Mouse (Mus musculus) embryonic facial prominence, embryonic 14.5 days (tissue): ENCODE results near the gene 4930507D05Rik. TPM values are rescaled to one million over a fixed set of nuclear protein-coding genes. Genes with fewer than 3 reads are reported as not detected.

ENCODE experiments used
- ATAC-seq: fragments of 200-750 bp; cut with Nextera tagmentation; 2 replicates; pipeline ENCODE4 v1.8.0; 2017; ENCODE audit warnings: low read depth, moderate number of reproducible peaks, moderate TSS enrichment
- DNase-seq: peaks from one replicate; pipeline ENCODE4 v3.0.0-alpha.2; 2015; ENCODE audit warnings: low spot score
- H3K27ac ChIP-seq: fragments of 300-500 bp; sonication (generic); replicated peaks from 2 replicates; pipeline ENCODE4 v1.5.1; 2014; ENCODE audit warnings: low read depth, mild to moderate bottlenecking, low read length, moderate library complexity
- H3K27me3 ChIP-seq: fragments of 300-500 bp; sonication (generic); replicated peaks from 2 replicates; pipeline ENCODE4 v1.6.1; 2014; ENCODE audit warnings: low read length; ENCODE audit not compliant: control insufficient read depth, insufficient read depth
- H3K36me3 ChIP-seq: fragments of 300-500 bp; sonication (generic); 2 replicates; pipeline ENCODE4 v1.6.1; 2014; ENCODE audit warnings: low read length, mixed read lengths; ENCODE audit not compliant: control insufficient read depth, insufficient read depth
- H3K4me1 ChIP-seq: fragments of 300-500 bp; sonication (generic); 2 replicates; pipeline ENCODE4 v1.6.1; 2014; ENCODE audit warnings: antibody characterized with exemption, low read length; ENCODE audit not compliant: control insufficient read depth, insufficient read depth
- H3K4me2 ChIP-seq: fragments of 300-500 bp; sonication (generic); 2 replicates; pipeline ENCODE4 v1.6.1; 2014; ENCODE audit warnings: low read depth, mild to moderate bottlenecking, low read length, moderate library complexity, mixed read lengths
- H3K4me3 ChIP-seq: fragments of 300-500 bp; sonication (generic); 2 replicates; pipeline ENCODE4 v1.5.1; 2014; ENCODE audit warnings: low read depth, mild to moderate bottlenecking, low read length
- H3K9ac ChIP-seq: fragments of 300-500 bp; sonication (generic); 2 replicates; pipeline ENCODE4 v1.6.1; 2014; ENCODE audit warnings: low read depth, mild to moderate bottlenecking, low read length, moderate library complexity, mixed read lengths
- H3K9me3 ChIP-seq: fragments of 300-500 bp; sonication (generic); 2 replicates; pipeline ENCODE4 v1.6.1; 2016; ENCODE audit warnings: low read length; ENCODE audit not compliant: control insufficient read depth
- WGBS: fragments of 180-500 bp; shearing (Covaris S2); extraction: QIAGEN DNeasy Blood & Tissue Kit; methylation state at CpG from one replicate; pipeline ENCODE4 v1.1.7; 2014; 5-methylcytosine and 5-hydroxymethylcytosine counted together
- polyA plus RNA-seq: library from polyadenylated mRNA; unstranded; fragments of >200 nt; fragmentation: Nextera tagmentation; extraction: Ambion mirVana; gene quantifications from 2 replicates; pipeline ENCODE4 v1.2.1, GENCODE M21; 2014

The 4930507D05Rik gene
- 0.60 and 0.88 TPM in 2 replicates for polyA plus RNA-seq

- H3K27ac ChIP-seq: peak within 1 kb of the TSS; percentile 92
- H3K4me3 ChIP-seq: peak within 1 kb of the TSS; percentile 83
- H3K9ac ChIP-seq: peak within 1 kb of the TSS; percentile 95
- H3K9me3 ChIP-seq: no peaks in the 10 kb centered on the region
- H3K27me3 ChIP-seq: no peaks in the 10 kb centered on the region
- H3K4me2 ChIP-seq: peak within 1 kb of the TSS; percentile 57
- H3K4me1 ChIP-seq: peaks cover 8% of the 10 kb centered on the region
- H3K36me3 ChIP-seq: peaks cover 35% of the 10 kb centered on the region
- under 1% methylated on average over 58 of the region's 73 CpGs for WGBS
- DNase-seq: peak; percentile 96
- peak; percentile 93 for ATAC-seq
Observed at GRCm38 (mm10) chr10:62449364-62450279, at the start of gene 4930507D05Rik, which contains the start of gene Supv3l1. Gene 4930507D05Rik, plus strand, starts transcription at chr10:62449489. Gene Supv3l1, minus strand, starts transcription at chr10:62449738.

- WGBS: 74% methylated on average over 19 of the region's 19 CpGs
- Histone ChIP-seq H3K27ac (no peak overlapping the region), H3K36me3 (no peaks in the 10 kb centered on the region), H3K4me2 (no peak overlapping the region), H3K27me3 (no peaks in the 10 kb centered on the region; the same call in 1 of the 2 replicates), H3K4me1 (no peaks in the 10 kb centered on the region), H3K9ac (no peak overlapping the region), H3K4me3 (no peak overlapping the region), H3K9me3 (no peaks in the 10 kb centered on the region)
- DNase-seq (no peak), ATAC-seq (no peak)
Observed at GRCm38 (mm10) chr10:62401641-62402111, 47.6 kb upstream of the 4930507D05Rik start.

GRCm38 (mm10) chr10:62404901-62405300, 44.4 kb upstream of the 4930507D05Rik start:
- 0 out of 2 replicates have a peak overlapping the region, but pooled peaks have one; percentile 11 for H3K4me3 ChIP-seq
- no peak overlapping the region for H3K27ac ChIP-seq
- DNase-seq (peak; percentile 88), ATAC-seq (peak; percentile 83; the same call in 1 of the 2 replicates)
- H3K36me3 ChIP-seq: no peaks in the 10 kb centered on the region
- 35% methylated on average over 14 of the region's 14 CpGs for WGBS
- no peaks in the 10 kb centered on the region for H3K4me1 ChIP-seq
- peak overlapping the region; percentile 50 for H3K4me2 ChIP-seq
- no peaks in the 10 kb centered on the region for H3K9me3 ChIP-seq
- H3K27me3 ChIP-seq: no peaks in the 10 kb centered on the region; the same call in 1 of the 2 replicates
- 0 out of 2 replicates have a peak overlapping the region, but pooled peaks have one; percentile 34 for H3K9ac ChIP-seq

GRCm38 (mm10) chr10:62410943-62411342, 38.3 kb upstream of the 4930507D05Rik start:
- no peak overlapping the region for H3K4me2 ChIP-seq
- H3K36me3 ChIP-seq: no peaks in the 10 kb centered on the region
- no peaks in the 10 kb centered on the region for H3K27me3 ChIP-seq
- DNase-seq: peak; percentile 72
- H3K9me3 ChIP-seq: no peaks in the 10 kb centered on the region
- H3K9ac ChIP-seq: no peak overlapping the region
- 4% methylated on average over 5 of the region's 5 CpGs for WGBS
- H3K4me1 ChIP-seq: no peaks in the 10 kb centered on the region
- H3K27ac ChIP-seq: no peak overlapping the region
- peak; percentile 85 for ATAC-seq
- no peak overlapping the region for H3K4me3 ChIP-seq

GRCm38 (mm10) chr10:62411431-62412410, 37.6 kb upstream of the 4930507D05Rik start:
- no peaks in the 10 kb centered on the region for H3K36me3 ChIP-seq
- H3K27ac ChIP-seq: no peak overlapping the region
- no peaks in the 10 kb centered on the region for H3K4me1 ChIP-seq
- no peak overlapping the region for H3K4me3 ChIP-seq
- ATAC-seq (no peak), DNase-seq (no peak)
- no peaks in the 10 kb centered on the region for H3K9me3 ChIP-seq
- WGBS: 65% methylated on average over 19 of the region's 19 CpGs
- H3K4me2 ChIP-seq: no peak overlapping the region
- no peak overlapping the region for H3K9ac ChIP-seq
- H3K27me3 ChIP-seq: no peaks in the 10 kb centered on the region

GRCm38 (mm10) chr10:62412906-62413605, 36.2 kb upstream of the 4930507D05Rik start:
- Histone ChIP-seq H3K4me2 (no peak overlapping the region), H3K36me3 (no peaks in the 10 kb centered on the region), H3K27me3 (no peaks in the 10 kb centered on the region), H3K9ac (no peak overlapping the region), H3K9me3 (no peaks in the 10 kb centered on the region), H3K4me3 (no peak overlapping the region), H3K4me1 (no peaks in the 10 kb centered on the region), H3K27ac (no peak overlapping the region)
- ATAC-seq: no peak
- DNase-seq: peak; percentile 17
- WGBS: 27% methylated on average over 8 of the region's 8 CpGs

GRCm38 (mm10) chr10:62413606-62413982, 35.7 kb upstream of the 4930507D05Rik start:
- Histone ChIP-seq H3K9me3 (no peaks in the 10 kb centered on the region), H3K27me3 (no peaks in the 10 kb centered on the region), H3K9ac (no peak overlapping the region), H3K4me2 (no peak overlapping the region), H3K27ac (no peak overlapping the region), H3K4me3 (no peak overlapping the region), H3K4me1 (no peaks in the 10 kb centered on the region), H3K36me3 (no peaks in the 10 kb centered on the region)
- no peak for ATAC-seq
- 38% methylated on average over 4 of the region's 4 CpGs for WGBS
- no peak for DNase-seq
